Mouse (Mus musculus): ENCODE data around the gene Tmem239.

DNA sequence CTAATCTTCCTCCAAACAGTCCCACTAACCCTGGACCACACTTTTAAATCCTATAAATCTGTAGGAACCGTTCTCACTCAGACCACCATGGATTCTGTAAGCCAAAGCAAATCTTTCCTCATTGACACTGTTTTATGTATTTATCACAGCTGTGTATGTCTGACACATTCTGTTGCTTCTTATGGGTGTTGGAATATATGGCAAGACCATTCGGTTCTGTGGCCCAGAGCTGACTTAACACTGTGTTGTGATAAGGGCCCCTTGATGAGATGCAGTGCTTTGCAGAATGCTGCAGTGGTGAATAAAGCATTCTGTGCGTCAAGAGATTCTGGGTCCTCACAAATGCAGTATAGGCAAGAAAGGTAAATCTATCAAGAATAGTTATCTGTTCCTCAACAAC is 25.9 kb downstream of the Tmem239 start:
- TF ChIP-seq CTCF (IDR thresholded peaks at IDR 0.05; ENCODE audit: low read depth) (no peak), EP300 (IDR thresholded peaks at IDR 0.05; ENCODE audit: low read depth) (no peak)

All from liver, postnatal 0 days (tissue).